Mouse (Mus musculus): ENCODE measurements around the gene Adcy5.

DNA sequence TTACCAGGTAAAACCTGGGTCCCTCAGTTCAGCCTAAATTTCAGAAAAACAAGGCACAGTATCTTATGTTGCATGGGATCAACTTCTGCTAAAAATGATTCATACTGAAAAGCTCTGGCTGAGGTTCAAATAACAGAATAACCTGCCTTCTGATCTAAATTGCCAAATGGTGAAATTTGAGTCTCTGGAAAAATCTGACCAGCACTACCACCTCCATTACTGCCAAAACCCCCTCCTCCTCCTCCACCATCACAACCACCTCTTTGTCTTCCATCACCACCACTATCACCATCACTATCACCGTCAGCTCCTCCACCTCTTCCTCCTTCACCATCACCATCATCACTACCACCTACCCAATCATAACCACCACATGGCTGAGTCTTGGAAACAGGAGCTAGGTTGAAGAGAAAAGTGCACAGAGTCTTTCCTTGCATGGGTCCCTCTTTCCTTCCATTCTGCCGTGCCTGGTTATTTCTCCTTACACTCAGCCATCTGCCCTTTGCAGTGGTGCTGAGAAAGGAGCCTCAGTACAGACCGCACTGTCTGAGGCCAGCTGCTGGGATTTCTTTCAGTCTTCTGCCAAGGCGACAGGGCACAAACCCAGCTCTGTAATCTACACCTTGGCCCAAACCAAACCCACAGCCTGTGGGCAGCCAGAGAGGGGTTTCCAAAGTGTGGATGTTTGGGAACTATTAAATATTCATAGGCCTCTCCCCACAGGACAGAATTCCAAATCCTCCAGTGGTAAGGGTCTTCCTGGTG, 85.5 kb downstream of the Adcy5 start:
- TF ChIP-seq CTCF (IDR thresholded peaks at IDR 0.05; ENCODE audit: borderline replicate concordance, insufficient read depth, low read depth, low read length) (no peak), POLR2A (IDR thresholded peaks at IDR 0.05; ENCODE audit: borderline replicate concordance, insufficient read depth, low read length) (no peak)
